Mouse (Mus musculus) ES-Bruce4 (cell line): ENCODE data around the gene Odf4. TPM values are rescaled to one million over a fixed set of nuclear protein-coding genes. Genes with fewer than 3 reads are reported as not detected.
"Not testable (repeated sequence)": the region's sequence is repeated elsewhere in the genome, so short reads cannot be mapped to it uniquely, and the experiment has no call there.

Experiments used
- H3K27ac ChIP-seq: 2 replicates; pipeline ENCODE4 v1.5.1; 2012; ENCODE audit warnings: low read length, inconsistent platforms; ENCODE audit not compliant: insufficient read depth
- H3K27me3 ChIP-seq: 2 replicates; pipeline ENCODE4 v1.6.1; 2012; ENCODE audit warnings: mild to moderate bottlenecking, low read length, inconsistent platforms; ENCODE audit not compliant: control insufficient read depth, poor library complexity, insufficient read depth, severe bottlenecking
- H3K36me3 ChIP-seq: 2 replicates; pipeline ENCODE4 v1.6.1; 2012; ENCODE audit warnings: inconsistent platforms, mild to moderate bottlenecking, low read length, moderate library complexity; ENCODE audit not compliant: control insufficient read depth, poor library complexity, insufficient read depth, severe bottlenecking
- H3K4me1 ChIP-seq: one replicate; pipeline ENCODE4 v1.8.1; 2011; ENCODE audit warnings: low read length; ENCODE audit not compliant: control insufficient read depth, insufficient read depth
- H3K4me3 ChIP-seq: 2 replicates; pipeline ENCODE4 v1.5.1; 2011; ENCODE audit warnings: low read depth, mild to moderate bottlenecking, low read length
- H3K9ac ChIP-seq: 2 replicates; pipeline ENCODE4 v1.6.1; 2012; ENCODE audit warnings: low read depth, mild to moderate bottlenecking, inconsistent platforms; ENCODE audit not compliant: poor library complexity, severe bottlenecking
- H3K9me3 ChIP-seq: replicated peaks from 2 replicates; pipeline ENCODE4 v1.6.1; 2012; ENCODE audit warnings: mild to moderate bottlenecking, low read length, inconsistent platforms; ENCODE audit not compliant: control insufficient read depth, poor library complexity, insufficient read depth, severe bottlenecking
- CTCF ChIP-seq: IDR thresholded peaks from one replicate; pipeline ENCODE4 v1.8.1; 2011; ENCODE audit warnings: low read depth, low read length
- EP300 ChIP-seq: IDR thresholded peaks from 2 replicates; pipeline ENCODE4 v1.6.1; 2011; ENCODE audit warnings: low read depth, low read length; ENCODE audit not compliant: insufficient read depth
- POLR2A ChIP-seq: IDR thresholded peaks from one replicate; pipeline ENCODE4 v1.8.1; 2011; ENCODE audit warnings: low read length; ENCODE audit not compliant: insufficient read depth
- polyA plus RNA-seq: library from polyadenylated mRNA; stranded (reverse); fragments of >200 nt; gene quantifications from 2 replicates; pipeline ENCODE4 v1.2.4, GENCODE M21; 2011; ENCODE audit warnings: low read depth; ENCODE audit not compliant: missing spikeins, insufficient read depth, insufficient read length

Odf4 gene
- polyA plus RNA-seq, 1 experiment = not detected

DNA sequence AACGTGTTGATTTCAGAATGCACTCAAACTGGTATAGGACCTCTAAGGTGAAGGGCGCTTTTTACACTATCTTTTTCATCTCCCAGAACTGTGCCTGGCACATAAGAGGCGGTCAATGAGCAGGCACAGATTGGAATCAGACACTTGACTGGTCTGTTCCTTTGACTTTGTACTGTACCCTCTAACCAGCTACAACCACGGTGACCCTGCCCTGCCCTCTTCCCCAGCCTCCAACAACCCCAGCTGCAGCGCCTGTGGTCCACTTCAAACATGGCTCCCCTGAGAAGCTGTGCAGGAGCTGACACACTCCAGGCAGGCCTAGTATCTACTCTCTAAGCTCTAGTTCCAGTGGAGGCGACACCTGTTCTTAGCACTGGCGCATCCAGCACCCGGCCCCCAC, 15.8 kb upstream of the Odf4 start:
- no peak overlapping the region for H3K9ac ChIP-seq
- no peaks in the 10 kb centered on the region for H3K9me3 ChIP-seq
- H3K27me3 ChIP-seq = no peaks in the 10 kb centered on the region
- H3K27ac ChIP-seq = no peak overlapping the region
- peaks cover 2% of the 10 kb centered on the region for H3K4me1 ChIP-seq
- H3K4me3 ChIP-seq = no peak overlapping the region
- TF ChIP-seq POLR2A (no peak), CTCF (no peak), EP300 (no peak)
- H3K36me3 ChIP-seq = no peaks in the 10 kb centered on the region

DNA sequence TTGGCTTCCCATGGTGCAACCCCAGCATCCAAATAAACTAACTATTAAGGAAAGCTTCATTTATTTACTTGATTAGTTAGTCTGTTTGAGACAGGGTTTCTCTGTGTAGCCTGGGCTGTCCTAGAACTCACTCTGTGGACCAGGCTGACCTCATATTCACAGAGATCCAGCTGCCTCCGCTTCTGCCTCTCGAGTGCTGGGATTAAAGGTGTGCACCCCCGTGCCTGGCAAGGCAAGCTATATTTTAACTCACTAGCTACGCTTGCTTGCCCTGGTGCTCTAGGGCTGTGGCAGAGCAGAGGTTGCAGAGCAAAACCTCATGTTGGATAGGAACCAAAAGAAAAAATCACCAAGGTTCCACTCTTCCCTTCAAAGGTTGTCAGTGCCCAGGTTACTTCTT, 13.6 kb upstream of the Odf4 start:
- no peak for TF ChIP-seq EP300
- TF ChIP-seq CTCF = no peak
- no peak for TF ChIP-seq POLR2A
- peak overlapping the region; percentile 31; the same call in 1 of the 2 replicates for H3K4me3 ChIP-seq
- peaks cover 2% of the 10 kb centered on the region for H3K4me1 ChIP-seq
- no peaks in the 10 kb centered on the region for H3K27me3 ChIP-seq
- H3K36me3 ChIP-seq = no peaks in the 10 kb centered on the region
- H3K9me3 ChIP-seq = no peaks in the 10 kb centered on the region
- peak overlapping the region; percentile 71 for H3K9ac ChIP-seq
- H3K27ac ChIP-seq = no peak overlapping the region

DNA sequence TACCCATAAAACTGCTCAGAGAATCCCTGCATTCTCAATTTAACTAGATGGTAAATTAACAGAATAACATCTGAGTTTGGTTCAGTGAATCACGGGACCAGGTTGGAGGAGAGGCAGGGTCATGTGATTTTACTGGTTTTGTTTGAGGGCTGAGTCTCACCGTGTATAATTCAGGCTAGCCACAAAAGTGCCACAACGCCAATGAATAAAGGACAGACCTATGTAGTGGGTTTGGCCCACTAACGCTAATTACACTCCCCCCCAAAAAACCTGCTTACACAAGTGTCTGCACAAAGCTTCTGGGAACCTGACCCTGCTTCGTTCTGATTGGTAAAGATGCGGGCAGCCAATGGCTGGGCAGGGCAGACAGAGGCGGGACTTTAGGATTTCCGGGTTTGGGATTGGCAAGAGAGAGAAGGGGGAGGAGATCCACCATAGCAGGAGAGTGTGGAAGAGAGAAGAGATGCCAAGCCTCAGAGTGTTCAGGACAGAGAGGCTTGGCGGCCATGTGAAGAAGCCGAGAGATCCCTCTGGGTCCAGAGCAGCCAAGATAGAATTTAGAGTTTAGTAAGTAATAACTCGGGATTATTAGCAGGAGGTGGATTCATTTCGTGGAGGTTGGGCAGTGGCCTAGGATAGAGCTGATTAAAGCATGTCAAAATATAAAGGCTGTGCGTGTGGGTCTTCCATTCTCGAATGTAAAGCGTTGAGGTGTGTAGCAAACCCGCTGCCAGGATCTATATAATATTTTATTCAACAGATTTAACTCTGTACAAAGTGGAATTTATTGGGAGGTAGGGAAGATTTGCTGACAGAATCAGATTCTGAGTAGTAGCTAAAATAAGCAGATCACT, 12.8 kb upstream of the Odf4 start:
- TF ChIP-seq EP300 (no peak), CTCF (no peak), POLR2A (peak; percentile 93)
- peak overlapping the region; percentile 82 for H3K4me3 ChIP-seq
- H3K27ac ChIP-seq = no peak overlapping the region
- no peaks in the 10 kb centered on the region for H3K9me3 ChIP-seq
- peak overlapping the region; percentile 71 for H3K9ac ChIP-seq
- H3K4me1 ChIP-seq = peaks cover 2% of the 10 kb centered on the region
- no peaks in the 10 kb centered on the region for H3K36me3 ChIP-seq
- H3K27me3 ChIP-seq = no peaks in the 10 kb centered on the region

DNA sequence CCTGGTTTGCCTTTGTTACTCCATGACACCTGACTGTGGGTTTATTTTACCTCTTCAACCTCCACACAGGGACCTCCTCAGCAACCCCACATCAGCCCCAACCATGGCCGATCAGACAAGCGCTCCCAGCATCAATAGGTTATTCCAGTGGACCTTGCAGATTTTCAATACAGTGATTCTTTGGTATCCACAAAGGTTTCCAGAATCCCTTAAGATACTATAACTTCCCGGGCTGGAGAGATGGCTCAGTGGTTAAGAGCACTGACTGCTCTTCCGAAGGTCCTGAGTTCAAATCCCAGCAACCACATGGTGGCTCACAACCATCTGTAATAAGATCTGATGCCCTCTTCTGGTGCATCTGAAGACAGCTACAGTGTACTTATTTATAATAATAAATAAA, 10.1 kb upstream of the Odf4 start:
- H3K27ac ChIP-seq, H3K4me1 ChIP-seq, H3K4me3 ChIP-seq, H3K9me3 ChIP-seq, H3K9ac ChIP-seq, H3K36me3 ChIP-seq, H3K27me3 ChIP-seq: not testable (repeated sequence)

DNA sequence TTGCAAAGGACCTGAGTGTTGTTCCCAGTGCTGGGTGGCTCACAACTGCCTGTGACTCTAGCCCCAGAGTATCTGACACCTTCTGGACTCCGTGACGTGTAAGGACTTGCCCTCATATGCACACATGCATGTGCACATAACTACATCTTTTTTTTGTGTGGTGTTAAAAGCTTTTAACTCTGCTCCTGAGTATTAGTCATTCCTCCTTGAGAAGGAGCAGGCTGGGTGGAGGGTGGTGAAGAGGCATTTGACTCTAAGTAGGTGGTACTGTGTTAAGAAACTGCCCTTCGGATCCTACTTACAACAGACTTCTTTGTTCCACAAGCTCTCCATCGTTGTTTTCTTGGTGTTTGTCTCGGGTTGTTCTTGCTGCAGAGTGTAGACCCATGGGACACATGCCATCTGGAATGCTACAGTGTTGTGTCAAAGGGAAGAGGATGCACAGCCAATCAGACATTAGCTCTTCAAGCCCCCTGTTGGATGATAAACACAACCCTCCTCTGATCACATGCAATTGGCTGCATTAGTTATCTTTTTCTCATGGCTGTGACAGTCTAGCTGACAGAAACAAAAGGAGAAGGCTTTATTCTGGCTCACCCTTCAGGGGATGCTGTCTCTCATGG, 7.1 kb upstream of the Odf4 start:
- no peak overlapping the region for H3K9ac ChIP-seq
- H3K9me3 ChIP-seq = no peaks in the 10 kb centered on the region
- no peaks in the 10 kb centered on the region for H3K36me3 ChIP-seq
- TF ChIP-seq CTCF (no peak), EP300 (no peak), POLR2A (no peak)
- no peaks in the 10 kb centered on the region for H3K4me1 ChIP-seq
- H3K27ac ChIP-seq = no peak overlapping the region
- H3K27me3 ChIP-seq = no peaks in the 10 kb centered on the region
- H3K4me3 ChIP-seq = no peak overlapping the region

DNA sequence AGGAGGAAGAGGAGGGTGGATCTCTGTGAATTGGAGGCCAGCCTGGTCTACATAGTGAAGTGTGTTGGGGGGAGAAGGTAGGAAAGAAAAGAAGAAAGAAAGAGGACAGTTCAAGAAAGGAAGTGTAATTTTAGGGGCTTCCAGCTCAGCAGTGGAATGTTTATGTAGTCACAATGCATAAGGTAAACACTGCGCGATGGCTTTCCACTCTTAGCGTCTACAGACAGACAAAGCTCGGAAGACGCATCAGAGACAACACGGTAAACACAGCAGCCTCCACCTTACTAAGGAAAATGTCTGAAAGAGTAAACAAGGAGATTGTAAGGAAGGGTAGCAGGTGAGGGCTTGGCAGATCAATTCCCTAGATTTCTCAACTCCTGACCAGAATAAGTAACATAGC, 3.1 kb upstream of the Odf4 start:
- no peak overlapping the region for H3K4me3 ChIP-seq
- H3K36me3 ChIP-seq = no peaks in the 10 kb centered on the region
- no peak overlapping the region for H3K9ac ChIP-seq
- H3K27ac ChIP-seq = no peak overlapping the region
- no peaks in the 10 kb centered on the region for H3K4me1 ChIP-seq
- no peaks in the 10 kb centered on the region for H3K9me3 ChIP-seq
- TF ChIP-seq CTCF (no peak), EP300 (no peak), POLR2A (no peak)
- H3K27me3 ChIP-seq = no peaks in the 10 kb centered on the region
